In the genomic region with DNA sequence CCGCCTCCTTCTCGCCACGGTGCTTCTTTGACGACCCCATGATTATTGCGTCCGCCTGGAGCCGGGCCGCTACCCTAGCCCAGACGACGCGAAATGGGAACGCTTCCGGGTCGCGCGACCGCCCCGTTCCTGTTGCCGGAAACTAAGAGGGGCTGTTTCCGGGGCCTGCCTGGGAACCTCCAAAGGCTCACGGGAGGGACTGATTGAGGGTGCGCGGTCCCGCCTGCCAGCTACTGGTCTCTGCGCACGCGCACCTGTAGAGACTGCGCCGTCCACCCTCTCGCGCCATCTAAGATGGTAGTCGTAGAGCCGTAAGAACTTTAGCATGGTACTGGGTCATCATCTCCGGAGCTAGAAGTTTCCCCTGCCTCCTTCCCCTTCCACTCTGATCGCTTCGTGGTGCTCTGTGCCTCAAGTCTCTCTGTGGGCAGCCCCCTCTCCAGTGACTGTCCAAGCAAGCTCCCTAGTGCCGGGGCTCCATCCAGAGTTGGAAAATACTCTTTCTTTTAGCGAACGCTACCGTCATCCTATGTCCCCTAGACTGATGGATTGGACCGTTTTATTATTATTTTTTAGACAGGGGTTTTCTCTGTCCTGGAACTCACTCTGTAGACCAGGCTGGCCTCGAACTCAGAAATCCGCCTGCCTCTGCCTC, we compare ENCODE assay signal across 8 mouse cellular contexts. TPM values are rescaled to one million over a fixed set of nuclear protein-coding genes. Genes with fewer than 3 reads are reported as not detected.
DNase-seq lines count a peak whose midpoint lies in the region; ATAC-seq and TF ChIP-seq lines count a peak whose summit lies in the region.

A gene (minus strand): TSS at position 116 of the 655 bp plus-strand sequence.

- H3K27ac ChIP-seq in heart, embryonic 12.5 days (ENCODE audit: poor library complexity, severe bottlenecking) = peak within 1 kb of the TSS; percentile 81
- peak within 1 kb of the TSS; percentile 90 for H3K27ac ChIP-seq in kidney, postnatal 0 days
- peak within 1 kb of the TSS; percentile 86 for H3K27ac ChIP-seq in liver, embryonic 11.5 days (ENCODE audit: low read depth, low read length)
- H3K27ac ChIP-seq in stomach, embryonic 14.5 days (ENCODE audit: low read length) = peak within 1 kb of the TSS; percentile 87; the same call in 1 of the 2 replicates

- H3K4me3 ChIP-seq in heart, embryonic 12.5 days = peak within 1 kb of the TSS; percentile 99
- H3K4me3 ChIP-seq in kidney, postnatal 0 days (replicated peaks; ENCODE audit: low read depth, low read length) = peak within 1 kb of the TSS; percentile 94
- H3K4me3 ChIP-seq in liver, embryonic 11.5 days (ENCODE audit: low read depth, low read length) = peak within 1 kb of the TSS; percentile 100
- H3K4me3 ChIP-seq in stomach, embryonic 14.5 days (ENCODE audit: low read depth, low read length) = peak within 1 kb of the TSS; percentile 95

- H3K36me3 ChIP-seq in heart, embryonic 12.5 days = peaks cover 25% of the 10 kb centered on the region
- peaks cover 20% of the 10 kb centered on the region for H3K36me3 ChIP-seq in kidney, postnatal 0 days (ENCODE audit: insufficient read depth, low read length)
- H3K36me3 ChIP-seq in liver, embryonic 11.5 days (ENCODE audit: control insufficient read depth, insufficient read depth, low read length) = peaks cover 24% of the 10 kb centered on the region
- H3K36me3 ChIP-seq in stomach, embryonic 14.5 days (ENCODE audit: control insufficient read depth, insufficient read depth, low read length) = peaks cover 22% of the 10 kb centered on the region

- no peaks in the 10 kb centered on the region for H3K9me3 ChIP-seq in heart, embryonic 12.5 days (replicated peaks)
- no peaks in the 10 kb centered on the region for H3K9me3 ChIP-seq in kidney, postnatal 0 days (replicated peaks; ENCODE audit: low read length)
- H3K9me3 ChIP-seq in liver, embryonic 11.5 days (ENCODE audit: control insufficient read depth, low read length) = no peaks in the 10 kb centered on the region
- H3K9me3 ChIP-seq in stomach, embryonic 14.5 days (ENCODE audit: control insufficient read depth, low read depth, low read length) = no peaks in the 10 kb centered on the region

- no peak for TF ChIP-seq CTCF in kidney, postnatal 0 days (IDR thresholded peaks at IDR 0.05; ENCODE audit: low read depth)

- no peaks in the 10 kb centered on the region for H3K27me3 ChIP-seq in heart, embryonic 12.5 days (replicated peaks)
- no peaks in the 10 kb centered on the region for H3K27me3 ChIP-seq in kidney, postnatal 0 days (ENCODE audit: insufficient read depth, low read length)
- no peaks in the 10 kb centered on the region for H3K27me3 ChIP-seq in liver, embryonic 11.5 days (replicated peaks; ENCODE audit: control insufficient read depth, insufficient read depth, low read length)
- no peaks in the 10 kb centered on the region for H3K27me3 ChIP-seq in stomach, embryonic 14.5 days (ENCODE audit: control insufficient read depth, insufficient read depth, low read length)

- peak within 1 kb of the TSS; percentile 89 for H3K4me2 ChIP-seq in heart, embryonic 12.5 days
- peak within 1 kb of the TSS; percentile 62 for H3K4me2 ChIP-seq in kidney, postnatal 0 days (ENCODE audit: low read length)
- peak within 1 kb of the TSS; percentile 97 for H3K4me2 ChIP-seq in liver, embryonic 11.5 days
- peak within 1 kb of the TSS; percentile 86 for H3K4me2 ChIP-seq in stomach, embryonic 14.5 days (replicated peaks; ENCODE audit: low read depth, low read length)

- under 1% methylated on average over 43 of the region's 43 CpGs for WGBS in heart, embryonic 12.5 days
- 2% methylated on average over 43 of the region's 43 CpGs for WGBS in kidney, postnatal 0 days
- under 1% methylated on average over 43 of the region's 43 CpGs for WGBS in liver, embryonic 11.5 days
- 3% methylated on average over 43 of the region's 43 CpGs for WGBS in stomach, embryonic 14.5 days

- H3K4me1 ChIP-seq in heart, embryonic 12.5 days (replicated peaks) = peaks cover 44% of the 10 kb centered on the region
- peaks cover 7% of the 10 kb centered on the region; the same call in 1 of the 2 replicates for H3K4me1 ChIP-seq in kidney, postnatal 0 days (replicated peaks; ENCODE audit: insufficient read depth, low read length)
- H3K4me1 ChIP-seq in liver, embryonic 11.5 days (replicated peaks; ENCODE audit: control insufficient read depth, insufficient read depth, low read length) = peaks cover 23% of the 10 kb centered on the region
- peaks cover 19% of the 10 kb centered on the region for H3K4me1 ChIP-seq in stomach, embryonic 14.5 days (ENCODE audit: control insufficient read depth, insufficient read depth, low read length)

- ATAC-seq in erythroid progenitor cell, adult 5-6 weeks (replicated peaks; ENCODE audit: low FRiP score, poor library complexity, severe bottlenecking) = peak; percentile 96
- ATAC-seq in heart, embryonic 12.5 days (ENCODE audit: insufficient number of reproducible peaks, low FRiP score) = peak; percentile 93
- peak; percentile 94 for ATAC-seq in kidney, postnatal 0 days (replicated peaks; ENCODE audit: low FRiP score, low read depth)
- peak; percentile 93 for ATAC-seq in liver, embryonic 11.5 days (replicated peaks; ENCODE audit: low FRiP score)
- ATAC-seq in stomach, embryonic 14.5 days (ENCODE audit: insufficient number of reproducible peaks, insufficient read depth, low FRiP score, low read depth) = peak; percentile 95

- H3K9ac ChIP-seq in heart, embryonic 12.5 days = peak within 1 kb of the TSS; percentile 97
- peak within 1 kb of the TSS; percentile 98 for H3K9ac ChIP-seq in kidney, postnatal 0 days (ENCODE audit: low read depth, low read length)
- H3K9ac ChIP-seq in liver, embryonic 11.5 days (ENCODE audit: low read depth, low read length) = peak within 1 kb of the TSS; percentile 98
- H3K9ac ChIP-seq in stomach, embryonic 14.5 days (replicated peaks; ENCODE audit: low read depth, low read length) = peak within 1 kb of the TSS; percentile 83

- DNase-seq in CD4-positive helper T cell, adult 2 months (ENCODE audit: low read depth, low spot score) = peak; percentile 97
- peak; percentile 93 for DNase-seq in brain, embryonic 18.5 days (ENCODE audit: low read depth, low spot score)
- peak; percentile 99 for DNase-seq in kidney, postnatal 0 days (ENCODE audit: low spot score)
- DNase-seq in liver, embryonic 11.5 days (ENCODE audit: low spot score) = peak; percentile 90
- peak; percentile 95 for DNase-seq in naive thymus-derived CD4-positive, alpha-beta T cell, adult 2 months (ENCODE audit: low read depth)

RNA-seq across cellular contexts. Expression of the gene that starts here (rescaled TPM):
- total RNA-seq in erythroid progenitor cell, adult 5-6 weeks (2015; ENCODE audit: low replicate concordance) = 73.4 and 90.8 TPM in 2 replicates
- total RNA-seq in erythroid progenitor cell, adult 5-6 weeks (2017; ENCODE audit: low replicate concordance) = 62.2 and 94.3 TPM in 2 replicates
- polyA plus RNA-seq in heart, embryonic 12.5 days (2016; fragmentation: Nextera tagmentation; extraction: Ambion mirVana) = 61.6 and 63.9 TPM in 2 replicates
- polyA plus RNA-seq in kidney, postnatal 0 days (2015; fragmentation: Nextera tagmentation; extraction: Ambion mirVana) = 56.1 and 57.8 TPM in 2 replicates
- 62.7 and 73.3 TPM in 2 replicates for polyA plus RNA-seq in liver, embryonic 11.5 days (2014; fragmentation: Nextera tagmentation; extraction: Ambion mirVana)
- polyA plus RNA-seq in stomach, embryonic 14.5 days (2014; fragmentation: Nextera tagmentation; extraction: Ambion mirVana) = 56.3 and 65.0 TPM in 2 replicates

Comparison
In these comparisons a context has a peak if more than half of its experiments do, and no peak if none do; other contexts are left out.
1. Peak in every context shown above with its lines: DNase-seq, ATAC-seq, H3K4me3 ChIP-seq and H3K27ac ChIP-seq.